Mouse (Mus musculus) heart, postnatal 25 days (tissue): ENCODE data around the gene Knstrn. TPM values are rescaled to one million over a fixed set of nuclear protein-coding genes. Genes with fewer than 3 reads are reported as not detected.

Source experiments
- DNase-seq: peaks from one replicate; pipeline ENCODE4 v3.0.0; 2022; ENCODE audit warnings: low spot score
- intact Hi-C: fragments of 180-260 bp; cut with DNase I; formaldehyde crosslinking; loops from one replicate; pipeline ENCODE4 v1.15.1; 2025
- total RNA-seq, 2 experiments: library from RNA; stranded (reverse); gene quantifications; 2 replicates each; pipeline ENCODE4 v1.2.3; 2021

Gene Knstrn
- total RNA-seq, 2 experiments from 2014 or later, result 1.4 to 1.6 TPM

DNA sequence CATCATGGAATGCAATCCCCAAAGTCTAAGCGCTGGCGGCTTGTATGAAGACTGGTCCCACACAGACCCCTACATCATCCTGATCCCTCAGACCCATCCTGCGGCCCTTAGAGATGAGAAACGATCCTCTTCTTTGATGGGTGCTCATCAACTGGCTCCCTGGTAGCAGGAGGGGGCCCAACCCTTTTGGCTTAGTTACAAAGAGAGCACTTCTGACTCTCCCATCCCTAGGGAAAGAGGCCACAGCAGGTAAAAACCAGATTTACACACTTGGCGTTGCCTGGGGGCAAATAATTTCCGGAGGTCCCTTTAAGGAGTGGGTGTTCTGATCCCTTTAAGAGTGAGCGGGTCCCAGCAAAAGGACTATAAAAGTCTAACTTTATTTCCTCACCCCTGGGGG, 83.6 kb downstream of the Knstrn start:
- DNase-seq, result no peak
- intact Hi-C loops, result no loop called here

DNA sequence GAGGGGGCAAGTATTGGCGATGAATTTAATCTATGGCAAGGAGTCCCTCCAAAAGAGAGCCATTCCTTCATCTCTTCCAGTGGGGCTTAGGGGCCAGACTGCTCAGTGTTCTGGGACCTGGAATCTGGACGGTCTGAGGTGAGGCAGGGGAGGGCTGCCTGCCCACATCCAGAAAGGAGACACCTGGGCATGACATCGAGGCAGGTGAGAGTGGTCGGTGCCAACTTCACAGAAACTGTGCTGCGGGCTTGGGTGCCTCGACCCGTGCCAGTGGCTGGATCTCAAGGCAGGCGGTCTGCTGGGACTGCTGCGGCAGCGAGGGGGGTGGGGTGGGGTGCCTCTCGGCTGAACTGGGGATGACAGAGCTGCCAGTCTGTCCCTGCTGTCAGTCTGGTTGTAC, 84.0 kb downstream of the Knstrn start:
- DNase-seq, result no peak
- intact Hi-C loops, result no loop called here

DNA sequence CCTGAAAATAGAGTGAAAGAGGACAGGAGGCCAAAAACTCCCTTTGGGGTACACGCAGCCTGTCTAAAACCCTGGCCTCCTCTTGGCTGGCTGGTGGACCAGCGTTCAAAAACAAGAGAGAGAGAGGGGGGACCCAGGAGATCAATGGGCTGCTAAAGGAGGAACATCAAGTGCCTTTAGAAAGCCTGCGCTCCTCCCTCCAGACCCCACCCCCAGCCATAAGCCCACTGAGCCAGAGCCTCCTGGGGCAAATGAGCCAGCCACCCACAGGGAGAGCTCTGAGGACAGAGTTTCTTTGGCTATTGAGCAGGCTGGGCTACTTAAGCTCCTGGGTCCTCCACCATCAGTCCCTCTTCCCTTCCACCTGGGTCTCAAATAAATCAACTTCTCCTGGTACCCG, 85.0 kb downstream of the Knstrn start:
- no peak for DNase-seq
- intact Hi-C loops, result no loop called here

DNA sequence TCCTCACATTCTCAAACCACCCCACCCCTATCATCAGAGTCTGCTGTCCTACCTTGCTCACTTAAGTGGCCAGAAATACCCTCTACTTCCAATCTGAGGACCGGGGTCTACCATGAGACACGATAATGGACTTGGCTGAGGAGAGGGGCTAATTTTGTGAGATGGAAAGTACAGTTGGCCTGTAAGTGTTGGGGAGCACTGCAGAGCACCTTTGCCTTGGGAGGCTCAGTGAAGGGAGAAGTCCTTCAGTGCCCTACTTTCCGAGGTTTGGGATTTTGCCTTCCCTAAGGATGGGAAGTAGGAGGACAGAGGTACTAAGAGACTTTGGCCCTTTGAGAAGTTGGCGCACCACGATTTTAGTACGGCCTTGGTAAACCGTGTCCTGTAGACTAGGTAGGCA, 85.5 kb downstream of the Knstrn start:
- intact Hi-C loops, result no loop called here

GRCm38 (mm10) chr2:118899981-118900825, 86.4 kb downstream of the Knstrn start, which contains the start of gene Bahd1:
Bahd1 (plus strand) TSS chr2:118900377.
- no peak for DNase-seq
- intact Hi-C loops, result no loop called here

More for the DNA sequence above, 85.5 kb downstream of the Knstrn start:
- no peak for DNase-seq

DNA sequence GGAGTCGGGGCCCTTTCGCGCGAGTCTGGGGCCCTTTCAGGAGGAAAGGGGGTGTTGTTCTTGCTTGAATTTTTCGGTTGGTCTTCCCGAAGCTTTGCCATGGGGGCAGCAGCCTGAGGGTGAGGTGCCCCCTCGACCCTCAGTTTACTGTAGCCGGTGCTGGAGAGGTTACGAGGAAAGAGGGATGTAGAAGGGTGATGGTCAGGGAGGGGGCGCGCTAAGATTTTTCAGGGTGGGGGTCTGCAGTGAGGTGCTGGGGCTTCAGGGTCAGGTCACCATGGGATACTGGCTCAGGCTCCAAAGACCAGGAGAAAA, 87.0 kb downstream of the Knstrn start:
- intact Hi-C loops, result no loop called here
- DNase-seq, result no peak

DNA sequence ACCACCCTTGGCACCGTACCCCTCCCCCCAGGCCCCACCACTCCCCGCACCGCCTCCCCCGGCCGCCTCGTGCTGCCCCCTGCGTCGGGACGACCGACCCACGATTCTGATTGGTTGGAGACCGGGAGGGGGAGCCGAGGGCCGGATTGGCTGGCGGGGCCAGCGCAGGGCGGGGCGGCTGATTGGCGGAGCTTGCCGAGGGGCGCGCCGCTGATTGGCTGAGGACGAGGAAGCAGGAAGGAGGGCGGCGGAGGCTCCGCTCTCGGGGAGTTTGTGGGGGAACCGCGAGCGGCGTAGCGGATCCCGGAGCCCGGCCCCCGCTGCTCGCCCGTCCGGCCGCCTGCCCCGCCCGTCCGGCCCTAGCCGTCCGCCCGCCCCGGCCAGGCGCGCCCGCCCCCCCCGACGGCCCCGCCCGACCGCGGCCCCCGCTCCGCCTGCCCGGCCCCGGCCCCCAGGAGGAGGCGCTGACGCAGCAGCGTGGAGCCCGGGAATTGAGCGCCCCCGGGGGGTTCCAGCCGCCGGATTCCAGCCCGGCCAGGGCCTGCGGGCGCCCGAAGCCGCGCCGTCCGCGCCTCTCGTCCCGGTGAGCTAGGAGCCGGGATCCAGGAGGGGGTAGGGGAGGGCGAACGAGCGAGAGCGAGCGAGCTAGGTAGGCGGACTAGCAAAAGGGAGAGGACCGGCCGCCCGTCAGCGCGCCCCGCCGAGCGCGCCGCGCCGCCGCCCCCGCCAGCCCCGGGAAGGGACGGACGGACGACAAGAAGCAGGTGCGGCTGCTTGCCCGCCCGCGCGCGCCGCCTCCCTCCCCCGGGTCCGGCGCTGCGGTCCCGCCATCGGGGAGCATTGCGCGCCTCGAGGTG, 87.6 kb downstream of the Knstrn start:
- intact Hi-C loops, result loop anchor here (2.0 kb wide), 1 partner anchor 71 kb away; no protein-coding TSS in a partner anchor
- DNase-seq, result peak; percentile 98

- peak; percentile 36 for DNase-seq
- intact Hi-C loops, result loop anchor here (2.0 kb wide), 1 partner anchor 70 kb away; no protein-coding TSS in a partner anchor
Observed at GRCm38 (mm10) chr2:118902051-118903025, 88.5 kb downstream of the Knstrn start.

- intact Hi-C loops, result loop anchor here (2.0 kb wide), 1 partner anchor 69 kb away; no protein-coding TSS in a partner anchor
- DNase-seq, result peak; percentile 14
Observed at GRCm38 (mm10) chr2:118903333-118903741, 89.5 kb downstream of the Knstrn start.

Other genes with a start within 250 kb of the Knstrn start
- 1 to 10 TPM; 1.9 to 2.2 TPM for gene Bub1b, start 215.8 kb upstream of the Knstrn start, total RNA-seq
- 1 to 10 TPM; 6.4 to 9.9 TPM for gene Pak6, start 150.7 kb upstream of the Knstrn start, total RNA-seq
- 1 to 10 TPM; 1.8 to 3.0 TPM for gene Ankrd63, start 110.0 kb upstream of the Knstrn start, total RNA-seq
- gene Plcb2, start 85.6 kb upstream of the Knstrn start, total RNA-seq, result 1 to 10 TPM; 1.9 to 2.8 TPM
- gene Inafm2, start 68.2 kb upstream of the Knstrn start, total RNA-seq, result 10 to 100 TPM; 26.7 to 32.4 TPM
- gene Ccdc9b, start 51.3 kb upstream of the Knstrn start, total RNA-seq, result 10 to 100 TPM; 23.0 to 24.2 TPM
- gene Phgr1, start 41.2 kb upstream of the Knstrn start, total RNA-seq, result not detected
- gene Disp2, start 34.3 kb upstream of the Knstrn start, total RNA-seq, result under 1 TPM in 1 of 2 experiments, not detected in 1; 0.03 TPM
- 100 to 1,000 TPM; 297 to 304 TPM for gene Ivd, start 48.0 kb downstream of the Knstrn start, total RNA-seq
- gene Bahd1, start 86.4 kb downstream of the Knstrn start, total RNA-seq, result 10 to 100 TPM; 14.7 to 18.2 TPM
- gene Chst14, start 112.5 kb downstream of the Knstrn start, total RNA-seq, result 1 to 10 TPM; 9.3 to 9.8 TPM
- 10 to 100 TPM; 10.0 to 13.0 TPM for gene Ccdc32, start 215.4 kb downstream of the Knstrn start, total RNA-seq
- 1 to 10 TPM; 4.2 to 4.8 TPM for gene Rpusd2, start 220.8 kb downstream of the Knstrn start, total RNA-seq
- under 1 TPM; 0.34 to 0.75 TPM for gene Knl1, start 233.1 kb downstream of the Knstrn start, total RNA-seq